Mouse (Mus musculus) cerebellum, postnatal 4 days (tissue): ENCODE results near the gene Dlg3.

ENCODE experiments used
- DNase-seq, 2 experiments: peaks; one replicate each; pipeline ENCODE4 v3.0.0; 2022; ENCODE audit warnings: low spot score in 2 of 2, mixed read lengths in 1 of 2

Dlg3 gene

DNA sequence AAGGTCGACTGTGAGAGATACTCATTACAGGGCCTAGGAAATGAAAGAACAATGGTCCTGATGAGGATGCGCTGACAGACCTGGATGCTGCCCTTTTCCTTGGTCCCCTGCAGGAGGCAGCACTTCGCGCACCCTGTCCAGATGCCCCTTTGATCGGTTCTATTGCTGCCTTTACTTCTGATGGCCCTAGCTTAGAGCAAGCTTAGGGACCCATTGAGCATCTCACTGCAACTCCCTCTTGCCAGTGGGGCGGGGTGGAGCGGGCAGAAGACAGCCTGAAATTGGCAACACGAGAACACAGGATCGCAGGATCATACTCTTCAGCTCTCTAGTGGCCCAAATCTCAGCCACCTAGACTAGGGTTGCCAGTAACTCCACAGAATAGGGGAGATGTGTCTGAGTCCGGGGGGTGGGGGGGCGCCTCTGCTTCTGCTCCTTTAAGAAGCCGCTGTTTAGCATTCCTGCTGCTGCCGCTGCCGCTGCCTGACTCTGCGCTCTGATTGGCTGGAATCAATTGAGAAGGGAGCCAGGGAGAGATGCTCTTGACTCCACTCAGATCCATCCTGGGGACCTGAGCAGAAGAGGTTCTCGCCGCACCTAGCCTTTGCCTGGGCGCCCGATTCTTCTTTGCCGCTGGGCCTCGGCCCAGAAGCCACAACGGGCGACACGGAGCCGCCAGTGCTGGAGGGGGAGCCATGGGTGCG, at the start of gene Dlg3:
Gene Dlg3 (plus strand): TSS at position 542 of the 704 bp plus-strand sequence.
- peak; percentile 27 to 49 for DNase-seq

DNA sequence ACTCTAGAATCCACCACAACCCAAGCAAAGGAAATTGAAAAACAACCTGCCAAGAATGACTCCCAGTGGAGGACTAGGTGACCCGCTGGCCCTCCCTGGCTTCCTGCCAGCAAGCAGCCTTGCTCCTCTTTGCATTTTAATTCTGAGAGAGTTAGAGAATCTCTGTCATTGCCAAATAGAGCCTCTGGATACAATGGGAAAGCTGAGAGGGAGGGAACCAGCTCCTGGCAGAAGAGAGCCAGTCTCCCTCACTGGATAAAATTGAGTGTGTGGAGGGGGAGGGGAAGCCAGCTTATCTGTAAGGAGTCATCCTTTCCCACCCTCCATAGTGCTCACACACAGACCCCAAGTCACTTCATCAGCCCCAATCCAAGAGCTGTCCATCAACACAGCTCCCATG, 38.6 kb upstream of the Dlg3 start:
- DNase-seq = peak; percentile 24 to 44

DNA sequence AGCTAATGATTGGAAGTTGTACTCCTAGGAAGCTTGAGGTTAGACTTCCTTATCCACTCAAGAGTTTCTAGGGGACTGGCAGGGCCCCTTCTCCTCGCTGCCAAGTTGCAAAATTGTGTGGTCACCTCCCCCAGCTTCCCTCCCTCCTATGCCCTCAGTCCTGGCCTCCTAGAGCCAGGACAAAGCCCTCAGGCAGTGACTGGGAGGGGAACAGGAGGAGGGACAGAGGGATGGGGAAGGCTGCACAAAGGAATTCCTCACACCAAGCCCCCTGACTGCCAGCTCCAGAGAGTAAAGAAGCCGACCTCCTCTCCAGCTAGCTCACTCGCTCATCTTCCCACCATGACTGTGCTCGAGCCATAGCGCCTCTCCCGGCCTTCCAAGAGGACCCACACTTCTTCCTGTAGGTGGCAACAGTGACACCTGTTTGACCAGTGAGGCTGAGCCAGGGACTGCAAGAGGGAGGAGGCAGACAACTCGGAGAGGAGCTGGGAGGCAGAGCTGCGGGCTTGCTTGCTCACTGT, 37.8 kb upstream of the Dlg3 start, which contains the start of gene Gdpd2:
Gene Gdpd2 (plus strand): TSS at position 209 of the 524 bp plus-strand sequence.
- DNase-seq = peak in 1 of 2 experiments; percentile 23

DNA sequence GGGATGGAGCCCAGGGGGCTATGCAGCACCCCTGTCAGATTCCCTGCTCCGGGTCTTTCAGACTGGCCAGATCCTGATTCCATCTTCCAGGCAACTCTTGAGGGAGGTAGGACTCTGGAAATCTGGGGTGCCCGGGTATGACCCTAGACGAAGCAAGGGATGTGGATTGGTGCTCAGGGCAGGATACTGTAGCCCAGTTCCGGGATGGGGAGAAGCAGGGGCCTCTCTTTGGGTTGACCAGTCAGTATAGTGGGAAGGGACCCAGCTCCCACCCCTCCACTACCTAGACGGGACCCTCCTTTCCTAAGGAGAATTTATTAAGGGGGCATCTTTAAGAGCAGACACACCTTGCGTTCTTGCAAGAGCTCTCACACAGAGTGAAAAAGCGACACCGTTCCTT, 37.3 kb upstream of the Dlg3 start:
- no peak for DNase-seq

DNA sequence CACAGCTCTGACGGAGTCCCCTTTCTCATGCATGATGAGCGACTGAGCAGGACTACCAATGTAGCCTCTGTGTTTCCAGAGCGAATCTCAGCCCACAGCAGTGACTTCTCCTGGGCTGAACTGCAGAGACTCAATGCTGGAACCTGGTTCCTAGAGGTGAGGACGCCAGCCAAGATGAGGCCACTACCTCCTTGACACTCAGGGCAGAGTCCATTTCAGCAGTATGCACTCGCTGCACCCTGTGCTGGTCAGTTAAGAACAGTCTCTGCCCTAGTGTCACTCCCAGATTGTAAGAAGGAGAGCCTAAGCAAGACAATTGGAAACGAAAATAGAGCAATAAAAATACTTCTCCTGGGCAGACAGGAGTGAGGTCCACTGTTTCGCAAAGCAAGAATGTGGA, 33.2 kb upstream of the Dlg3 start:
- DNase-seq = no peak

DNA sequence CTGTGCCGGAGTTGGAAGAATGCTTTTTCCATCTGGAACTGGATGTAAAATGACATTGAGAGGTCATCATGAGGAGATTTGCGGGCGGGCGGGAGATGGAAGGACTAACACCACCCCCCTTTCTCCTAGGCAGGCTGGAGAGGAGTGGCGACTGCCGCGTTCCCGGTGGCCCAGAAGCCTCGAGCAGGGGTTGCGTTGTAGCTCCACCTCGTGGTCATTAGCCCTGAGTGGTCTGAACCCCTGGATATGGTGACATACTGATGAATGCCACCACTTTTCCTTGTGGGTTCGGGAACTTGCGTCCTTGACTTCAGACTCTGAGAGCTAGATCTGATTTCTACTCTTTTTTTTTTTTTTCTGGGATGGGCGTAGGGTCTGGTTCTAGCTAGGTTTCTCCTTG, 28.6 kb upstream of the Dlg3 start:
- DNase-seq = peak; percentile 29 to 47

DNA sequence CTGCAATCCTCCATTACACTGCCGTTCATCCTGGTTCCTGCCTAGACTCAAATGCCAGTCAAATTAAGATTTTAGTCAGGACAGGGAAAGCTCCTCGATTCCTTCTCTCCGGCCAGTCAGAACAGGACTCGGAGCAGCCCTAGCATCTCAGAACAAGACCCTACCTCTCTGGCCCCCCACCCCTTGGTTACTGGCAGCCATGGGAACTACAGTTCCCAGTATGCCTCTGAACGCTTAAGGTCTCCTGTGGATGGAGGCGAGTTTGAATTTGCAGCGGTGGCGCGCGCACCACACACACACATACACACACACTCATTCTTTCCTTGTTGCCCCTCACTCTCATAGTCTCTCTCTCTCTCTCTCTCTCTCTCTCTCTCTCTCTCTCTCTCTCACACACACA, 28.1 kb upstream of the Dlg3 start:
- no peak for DNase-seq

DNA sequence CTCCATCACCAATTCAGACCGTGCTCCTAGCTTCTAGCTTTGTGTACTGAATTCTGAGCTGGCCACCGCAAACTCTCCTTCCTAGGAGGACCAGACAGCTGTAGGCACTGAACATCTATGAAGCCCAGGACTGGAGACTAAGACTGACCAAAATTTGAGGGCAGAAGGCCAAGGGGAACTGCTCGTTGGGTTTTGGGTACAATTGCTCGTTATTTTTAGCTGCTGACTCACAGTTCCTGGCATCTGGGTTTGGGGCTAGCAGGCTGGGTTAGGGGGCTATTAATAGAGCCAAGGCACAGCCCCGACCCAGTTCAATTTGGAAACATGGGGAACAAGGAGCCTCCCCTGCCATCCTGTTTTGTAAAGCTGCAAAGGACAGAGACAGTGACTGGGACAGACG, 26.7 kb upstream of the Dlg3 start:
- DNase-seq = no peak

DNA sequence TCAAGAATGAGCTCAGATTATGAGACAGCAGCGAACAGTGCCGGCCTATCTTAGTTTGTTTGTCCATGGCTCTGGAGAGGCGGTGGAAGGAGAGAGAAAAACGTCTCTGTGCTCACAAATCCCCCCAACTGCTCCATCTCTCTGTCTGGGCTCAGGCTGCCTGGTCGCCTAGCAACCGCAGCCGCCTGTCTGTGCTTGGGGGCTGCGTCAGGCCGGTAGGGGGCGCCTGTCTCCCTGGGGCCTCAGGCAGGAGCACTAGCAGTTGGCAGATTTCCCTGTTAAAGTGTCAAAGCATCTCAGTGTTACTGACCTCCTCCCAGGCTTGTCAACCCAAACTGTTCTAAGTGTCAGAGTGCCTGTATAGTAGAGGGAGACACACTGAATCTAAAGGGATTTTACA, 25.6 kb upstream of the Dlg3 start:
- peak; percentile 55 to 72 for DNase-seq

DNA sequence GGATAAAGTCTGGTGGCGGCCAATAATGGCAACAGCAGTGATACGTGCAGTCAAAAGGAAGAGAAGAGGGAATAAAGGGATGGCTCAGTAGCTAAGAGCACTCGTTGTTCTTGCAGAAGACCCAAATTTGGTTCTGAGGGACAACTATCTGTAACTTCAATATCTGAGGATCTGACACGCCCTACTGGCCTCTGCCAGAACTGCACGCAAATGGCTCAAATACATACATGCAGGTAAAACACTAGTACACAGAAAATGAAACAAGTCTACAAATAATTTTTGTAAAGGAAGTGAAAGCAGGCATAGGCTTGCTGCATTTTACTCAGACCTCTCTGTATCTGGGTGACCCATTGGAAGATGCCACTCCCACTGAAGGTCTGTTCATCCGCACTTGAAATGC, 1.7 kb upstream of the Dlg3 start:
- DNase-seq = no peak

DNA sequence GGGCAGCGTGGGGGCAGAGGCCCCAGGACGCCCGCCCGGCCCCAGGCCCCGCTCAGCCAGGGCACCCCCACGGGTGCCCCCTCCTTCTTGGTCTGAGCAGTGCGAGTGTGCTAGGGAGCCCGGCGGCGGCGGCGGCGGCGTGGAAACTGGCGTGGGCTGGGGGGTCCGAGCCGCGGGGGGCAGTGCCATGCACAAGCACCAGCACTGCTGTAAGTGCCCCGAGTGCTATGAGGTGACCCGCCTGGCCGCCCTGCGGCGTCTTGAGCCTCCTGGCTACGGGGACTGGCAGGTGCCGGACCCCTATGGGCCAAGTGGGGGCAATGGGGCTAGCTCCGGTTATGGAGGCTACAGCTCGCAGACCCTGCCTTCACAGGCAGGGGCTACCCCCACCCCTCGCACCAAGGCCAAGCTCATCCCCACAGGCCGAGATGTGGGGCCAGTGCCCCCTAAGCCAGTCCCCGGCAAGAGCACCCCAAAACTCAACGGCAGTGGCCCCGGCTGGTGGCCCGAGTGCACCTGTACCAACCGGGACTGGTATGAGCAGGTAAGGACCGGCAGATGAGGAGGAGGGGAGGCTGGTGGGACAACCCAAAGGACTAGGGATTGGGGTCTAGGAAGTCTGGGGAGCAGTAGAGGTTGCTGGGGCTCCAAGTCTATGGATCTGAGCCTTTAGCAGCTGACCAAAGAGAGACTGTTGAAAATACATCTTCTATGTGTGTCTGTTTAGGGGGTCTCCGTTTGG, 534 bp downstream of the Dlg3 start:
- peak in 1 of 2 experiments; percentile 23 for DNase-seq

DNA sequence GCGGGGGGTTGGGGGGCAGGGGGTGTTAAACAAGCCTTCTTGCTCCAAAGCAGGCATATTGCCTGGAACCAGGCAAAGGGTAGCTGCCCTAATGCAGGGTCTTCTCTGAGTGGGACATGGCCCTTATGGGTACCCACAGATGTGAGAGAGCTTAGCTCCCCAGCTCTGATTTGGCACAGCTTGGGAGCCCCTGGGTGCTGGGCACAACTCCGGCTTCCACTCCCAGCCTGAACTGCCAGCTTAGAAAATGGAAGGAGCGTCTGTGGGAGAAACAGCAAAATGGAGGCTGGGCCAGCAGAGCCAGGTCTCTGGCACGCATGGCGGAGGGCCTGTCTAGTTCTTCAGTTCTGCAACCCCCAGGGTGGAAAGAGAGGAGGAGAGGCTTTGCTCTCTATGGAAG, 1.8 kb downstream of the Dlg3 start:
- no peak for DNase-seq

DNA sequence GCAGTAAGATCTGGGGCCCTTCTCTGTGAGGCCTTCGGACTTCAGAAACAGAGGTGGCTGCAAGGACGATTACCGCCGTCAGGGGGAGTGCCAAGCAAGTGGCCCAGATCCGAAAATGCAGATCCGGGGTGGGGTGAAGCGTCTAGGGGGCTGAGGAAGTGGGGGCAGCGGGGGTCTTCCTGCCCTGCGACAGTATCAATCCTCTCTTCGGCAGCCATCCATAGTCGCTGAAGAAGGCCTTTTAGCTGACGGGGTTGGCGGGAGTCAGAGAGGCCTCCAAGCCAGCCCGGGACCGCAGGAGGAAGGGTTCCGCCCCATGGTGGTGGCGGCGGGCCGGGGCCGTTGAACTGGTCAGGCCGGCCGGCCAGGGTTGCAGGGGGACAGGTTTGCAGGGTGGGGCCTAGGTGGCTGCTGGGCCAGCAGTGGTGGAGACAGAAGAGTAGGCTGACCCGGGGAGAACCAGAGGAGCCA, 6.9 kb downstream of the Dlg3 start:
- peak; percentile 33 to 62 for DNase-seq

DNA sequence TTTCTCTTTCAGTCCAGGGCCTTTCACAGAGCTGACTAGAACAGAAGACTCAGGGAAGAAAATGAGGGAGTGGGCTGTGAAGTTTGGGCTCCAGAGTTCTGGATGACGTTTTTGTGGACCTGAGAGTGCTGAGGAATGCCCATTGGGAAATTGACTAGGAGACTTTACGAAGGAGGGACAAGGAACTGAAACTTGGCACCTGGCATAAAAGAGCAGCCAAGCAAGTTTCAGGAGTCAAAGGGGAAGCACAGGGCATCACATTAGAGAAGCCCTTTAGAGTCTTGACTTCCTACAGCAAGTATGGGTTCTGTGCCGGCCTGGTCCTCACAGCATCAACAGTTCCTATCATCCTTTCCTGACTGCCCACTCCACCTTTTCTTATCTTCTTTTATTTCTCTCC, 7.9 kb downstream of the Dlg3 start:
- DNase-seq = no peak

DNA sequence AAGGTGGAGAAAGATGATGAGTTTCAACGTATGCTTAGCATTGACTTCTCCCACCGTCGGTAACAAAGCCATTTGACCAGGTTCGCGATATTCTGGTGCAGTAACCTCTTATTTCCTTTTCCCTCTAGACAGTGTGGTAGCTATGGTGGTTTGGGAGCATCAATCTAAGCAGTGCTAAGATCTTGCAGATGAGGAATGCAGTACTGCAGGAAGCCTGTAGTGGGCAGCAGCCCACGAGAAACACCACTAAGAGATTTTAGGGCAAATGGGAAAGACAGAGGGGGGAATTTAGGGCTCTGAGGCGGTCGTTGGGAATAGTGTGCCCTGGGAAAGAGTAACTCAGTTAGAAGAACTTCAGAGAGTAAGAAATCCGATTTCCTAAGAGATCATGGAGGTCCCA, 9.0 kb downstream of the Dlg3 start:
- DNase-seq = peak in 1 of 2 experiments; percentile 62

DNA sequence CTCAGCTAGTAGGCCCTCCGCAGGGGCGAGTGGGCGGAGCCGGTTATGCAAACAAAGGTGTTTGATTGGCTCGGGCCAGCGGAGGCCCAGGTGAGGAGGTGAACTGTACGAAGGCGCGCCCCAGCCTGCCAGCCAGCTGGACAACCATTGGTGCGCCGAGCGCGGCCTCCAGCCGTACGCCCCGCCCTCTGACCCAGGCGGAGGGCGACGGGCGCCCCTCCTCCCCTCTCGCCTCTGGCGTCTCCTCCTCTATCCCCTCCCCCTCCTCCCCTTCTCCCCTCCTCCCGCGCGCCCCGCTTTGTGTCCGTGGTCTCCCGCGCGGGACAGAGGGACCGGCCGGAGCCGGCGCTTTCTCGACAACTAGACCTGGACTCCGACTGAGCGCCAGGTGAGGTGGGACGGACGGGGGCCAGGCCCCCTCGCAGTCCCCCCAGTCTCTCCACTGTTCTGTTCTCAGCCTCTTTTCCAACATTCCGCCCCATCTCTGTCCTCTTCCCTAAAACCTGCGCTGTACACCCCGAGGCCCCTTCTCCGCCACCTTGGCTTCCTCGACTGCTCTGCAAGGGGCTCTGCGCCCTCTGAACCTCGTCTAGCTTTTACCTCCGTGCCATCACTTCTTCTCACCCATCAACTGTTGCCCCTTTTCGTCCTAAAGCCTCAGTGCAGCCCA, 9.6 kb downstream of the Dlg3 start:
- peak in 1 of 2 experiments; percentile 51 for DNase-seq

DNA sequence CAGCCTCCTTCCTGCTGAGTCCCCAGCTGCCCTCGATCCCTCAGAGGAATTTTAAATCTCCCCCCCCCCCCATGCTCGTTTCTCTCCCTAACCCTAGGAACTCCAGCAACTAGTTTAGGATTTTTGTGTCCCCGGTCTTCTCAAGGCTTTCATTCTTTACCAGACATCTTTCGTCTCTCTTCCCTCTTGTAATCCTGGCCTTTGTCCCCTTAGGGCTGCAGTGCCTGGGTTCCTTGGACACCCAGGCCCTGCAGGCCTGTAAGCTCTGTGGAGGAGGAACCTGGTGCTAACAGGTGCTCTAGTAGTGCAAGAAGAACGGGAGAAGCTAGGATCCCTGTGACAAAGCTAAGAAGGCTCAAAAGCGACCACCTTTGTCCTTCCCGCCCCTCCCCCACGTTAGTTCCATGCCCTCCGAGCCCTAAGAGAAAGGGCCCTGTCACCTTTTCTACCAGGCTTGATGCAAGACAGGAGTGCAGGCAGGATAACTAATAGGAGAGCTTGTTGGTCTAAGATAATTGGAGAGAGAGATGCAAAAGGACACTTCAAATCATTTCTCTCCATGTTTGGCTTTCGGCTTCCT, 10.2 kb downstream of the Dlg3 start:
- DNase-seq = no peak

DNA sequence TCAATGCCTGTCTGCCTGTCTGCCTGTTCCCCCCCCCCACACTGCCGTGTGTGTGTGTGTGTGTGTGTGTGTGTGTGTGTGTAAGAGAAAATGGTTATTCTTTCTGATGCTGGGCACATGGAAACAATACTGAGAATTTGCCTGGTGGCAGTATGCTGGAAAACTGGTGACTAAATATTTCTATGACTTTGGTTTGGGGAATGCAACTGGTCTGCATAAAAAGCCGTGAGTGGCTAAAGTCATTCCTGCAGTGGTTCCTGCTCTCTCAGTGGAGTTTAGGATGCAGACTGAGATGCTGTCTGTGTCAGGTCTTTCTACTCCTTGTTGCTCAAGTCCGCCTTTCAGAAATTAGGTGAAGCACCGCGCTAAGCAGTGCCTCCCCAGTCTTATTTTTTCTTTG, 10.9 kb downstream of the Dlg3 start:
- DNase-seq = no peak

DNA sequence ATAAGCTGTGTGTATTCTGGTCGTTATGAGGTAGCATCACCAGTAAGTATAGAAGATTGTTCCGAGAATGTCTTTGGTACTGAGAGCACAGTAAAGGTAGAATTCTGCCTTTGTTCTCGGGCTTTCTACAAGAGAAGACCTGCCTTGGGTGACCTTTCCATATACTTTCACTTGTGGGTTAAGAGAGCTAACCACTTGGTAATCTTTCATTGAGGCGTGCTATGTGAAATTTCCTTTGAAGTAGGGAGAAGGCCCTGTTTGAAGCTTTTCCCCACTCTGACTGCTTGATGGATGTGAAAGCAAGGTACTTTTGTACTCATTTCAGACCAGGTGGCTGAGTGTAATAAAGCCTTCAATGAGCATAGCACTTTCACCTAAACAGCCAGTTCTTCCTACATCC, 21.8 kb downstream of the Dlg3 start:
- DNase-seq = no peak

DNA sequence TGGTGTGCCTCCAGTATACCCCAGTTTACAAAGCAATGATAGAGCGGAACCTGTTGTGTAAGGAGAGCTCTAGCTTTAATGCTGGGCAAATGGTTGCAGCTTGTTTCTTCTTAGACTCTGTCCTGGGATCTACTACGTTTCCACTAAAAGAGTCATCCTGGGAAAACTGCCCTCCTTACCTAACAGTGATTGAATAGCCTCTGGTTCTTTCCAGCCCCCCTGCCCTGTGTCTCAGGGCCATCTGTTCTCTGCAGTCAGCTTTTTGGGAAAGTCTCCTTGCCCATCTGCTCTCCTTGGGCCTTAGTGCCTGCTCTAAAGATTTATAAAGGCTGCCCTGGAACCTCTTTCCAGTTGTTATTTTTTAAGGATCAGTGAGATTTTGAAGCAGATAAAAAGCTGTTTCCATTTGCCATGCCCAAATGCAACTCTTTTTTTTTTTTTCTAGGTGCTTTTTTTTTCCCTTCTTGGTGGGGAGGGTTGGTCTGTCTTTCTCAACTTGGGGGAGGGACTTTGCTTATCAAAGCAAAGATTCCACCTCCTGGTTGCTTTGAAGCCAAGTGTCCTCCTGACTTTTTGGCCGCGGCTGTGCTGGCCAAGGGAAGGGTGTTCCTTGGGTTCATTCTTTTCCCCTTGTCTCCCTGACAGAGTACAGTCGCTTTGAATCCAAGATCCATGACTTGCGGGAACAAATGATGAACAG, 28.7 kb downstream of the Dlg3 start:
- DNase-seq = no peak

DNA sequence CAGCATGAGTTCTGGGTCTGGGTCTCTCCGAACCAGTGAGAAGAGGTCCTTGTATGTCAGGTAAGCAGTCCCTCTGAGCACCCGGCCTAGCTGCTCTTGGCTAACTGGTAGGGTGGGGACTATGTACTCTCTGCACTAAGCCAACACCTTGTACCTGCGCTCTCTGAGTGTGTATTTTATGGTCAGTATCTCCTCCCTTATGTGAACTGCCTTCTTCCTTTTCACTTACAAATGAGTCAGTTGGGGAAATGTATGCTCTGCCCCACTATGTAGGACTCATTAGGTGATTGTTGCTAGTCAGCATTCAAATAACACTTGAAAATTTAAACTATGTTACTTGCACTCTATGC, 29.2 kb downstream of the Dlg3 start:
- no peak for DNase-seq
